Mouse (Mus musculus): ENCODE measurements at regions not wholly inside any gene's neighbourhood (a gene's known extent, or its start where the extent isn't known, plus 50 kb on each side); places are given as distances from the start of the nearest gene placed in this dataset.

DNA sequence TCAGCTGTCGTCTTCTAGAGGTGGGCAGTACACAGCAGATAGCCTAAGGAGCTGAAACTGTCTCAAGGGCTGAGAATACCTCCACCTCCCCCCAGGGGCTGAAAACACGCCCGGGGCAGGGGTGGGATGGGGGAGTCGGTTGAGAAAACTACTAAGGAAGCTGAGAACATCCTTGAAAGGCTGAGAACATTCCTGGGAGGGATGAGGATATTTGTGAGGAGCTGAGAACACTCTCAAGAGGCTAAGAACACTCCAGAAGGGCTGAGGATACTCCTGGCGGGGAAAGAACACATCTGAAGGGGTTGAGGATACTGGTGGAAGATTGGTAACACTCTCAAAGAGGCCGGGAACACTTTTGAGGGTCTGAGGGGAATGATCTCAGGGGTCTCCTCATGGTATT, 81.3 kb upstream of the Gm9887 start:
- no peak for DNase-seq (ENCODE audit: low read depth, low spot score)

DNA sequence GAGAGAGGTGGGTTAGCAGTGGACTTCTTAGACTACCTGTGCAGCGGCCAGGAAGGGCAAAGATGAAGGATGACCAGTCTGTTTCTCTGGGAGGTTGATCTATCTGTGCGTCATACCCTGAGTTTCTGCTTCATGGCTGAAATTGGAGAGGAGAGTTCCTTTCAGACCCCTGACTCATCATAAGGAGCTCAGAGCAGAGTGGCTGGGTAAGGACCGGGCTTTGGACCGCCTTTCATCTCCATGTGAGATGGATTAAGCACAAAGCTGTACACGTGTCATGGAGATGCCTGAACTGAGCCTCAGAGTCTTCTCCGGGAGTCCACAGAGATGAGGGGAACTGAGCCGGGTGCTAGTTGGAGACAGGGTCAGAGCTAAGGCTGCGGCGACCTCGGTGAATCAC, 80.7 kb upstream of the Gm9887 start:
- DNase-seq (ENCODE audit: low read depth, low spot score): no peak

DNA sequence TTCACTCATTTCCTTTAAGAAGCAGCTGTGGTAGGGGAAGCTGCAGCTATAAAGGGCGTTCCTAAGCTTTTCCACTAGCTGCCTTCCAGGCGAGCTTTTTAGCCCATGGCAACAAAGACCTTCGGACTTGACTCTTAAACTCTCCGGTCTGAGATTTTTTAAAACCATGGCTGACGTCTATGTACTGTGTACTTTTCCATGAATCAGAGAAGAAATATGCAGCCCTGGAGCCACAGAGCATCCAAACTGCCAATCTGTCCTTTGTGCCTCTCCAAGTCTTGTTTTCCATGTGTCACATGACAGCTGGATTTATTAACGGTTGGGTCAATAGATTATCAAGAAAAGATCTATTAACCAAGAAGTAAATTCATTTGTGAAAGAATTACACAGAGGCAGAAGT, 78.9 kb upstream of the Gm9887 start:
- no peak for DNase-seq (ENCODE audit: low read depth, low spot score)

DNA sequence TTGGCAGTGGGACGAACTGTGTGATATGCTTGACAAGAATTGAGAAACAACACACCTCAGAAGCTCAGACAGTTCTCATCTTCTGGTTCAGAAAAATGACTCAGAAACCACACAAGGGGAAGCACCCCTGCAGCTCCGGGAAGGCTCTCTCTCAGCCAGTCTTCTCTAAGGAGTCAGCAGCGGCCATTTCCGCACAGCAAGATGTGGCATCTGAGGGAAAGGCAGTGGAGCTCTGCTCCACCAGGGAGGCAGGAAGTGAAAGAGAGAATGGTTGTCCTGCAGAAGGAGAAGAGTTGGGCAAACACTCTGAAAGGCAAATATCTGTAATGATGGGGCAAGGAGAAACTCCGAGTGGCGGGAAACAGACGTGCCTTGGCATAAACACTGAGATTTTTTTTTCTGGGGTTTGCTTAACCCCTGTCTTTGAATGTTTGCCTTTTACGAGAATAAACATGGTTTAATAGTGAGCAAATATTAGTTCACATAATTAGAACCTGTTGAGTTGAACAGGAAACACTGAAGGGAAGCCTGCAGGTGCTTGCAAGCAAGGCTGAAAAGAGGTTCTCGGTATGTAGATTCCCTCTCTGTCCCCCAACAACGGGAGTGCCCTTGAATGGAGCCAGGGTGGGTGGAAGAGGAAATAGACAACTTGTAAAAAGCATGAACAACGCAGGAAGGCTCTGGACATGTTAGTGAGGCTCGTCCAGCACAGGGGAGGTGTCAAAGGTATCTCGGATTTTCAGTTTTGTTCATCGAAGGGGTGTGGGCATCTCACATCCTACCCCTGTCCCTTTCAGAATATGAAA, 75.9 kb upstream of the Gm9887 start:
- peak; percentile 88 for DNase-seq (ENCODE audit: low read depth, low spot score)

DNA sequence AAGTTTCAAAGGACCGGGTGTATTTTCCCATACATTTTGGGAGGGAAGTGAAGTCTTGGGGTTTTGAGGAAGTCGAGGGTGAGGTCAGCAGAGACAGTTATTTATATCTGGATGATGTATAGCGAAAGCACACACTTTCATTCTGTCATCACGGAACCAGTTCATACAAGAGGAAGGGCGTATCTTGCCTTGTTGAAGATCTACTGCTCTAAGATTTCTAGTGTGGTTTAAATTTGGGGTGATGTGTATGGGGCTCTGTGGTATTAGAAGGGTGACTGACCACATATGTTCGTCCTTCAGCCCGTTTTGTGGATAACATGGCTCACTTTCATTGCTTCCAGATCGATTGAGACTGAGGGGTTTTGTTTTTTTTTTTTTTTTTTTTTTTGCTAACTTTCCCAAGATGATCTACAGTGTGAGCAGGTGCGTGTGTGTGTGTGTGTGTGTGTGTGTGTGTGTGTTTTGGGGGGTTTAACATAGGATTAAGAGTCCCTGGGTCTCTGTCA, 75.1 kb upstream of the Gm9887 start:
- DNase-seq (ENCODE audit: low read depth, low spot score): peak; percentile 79

DNA sequence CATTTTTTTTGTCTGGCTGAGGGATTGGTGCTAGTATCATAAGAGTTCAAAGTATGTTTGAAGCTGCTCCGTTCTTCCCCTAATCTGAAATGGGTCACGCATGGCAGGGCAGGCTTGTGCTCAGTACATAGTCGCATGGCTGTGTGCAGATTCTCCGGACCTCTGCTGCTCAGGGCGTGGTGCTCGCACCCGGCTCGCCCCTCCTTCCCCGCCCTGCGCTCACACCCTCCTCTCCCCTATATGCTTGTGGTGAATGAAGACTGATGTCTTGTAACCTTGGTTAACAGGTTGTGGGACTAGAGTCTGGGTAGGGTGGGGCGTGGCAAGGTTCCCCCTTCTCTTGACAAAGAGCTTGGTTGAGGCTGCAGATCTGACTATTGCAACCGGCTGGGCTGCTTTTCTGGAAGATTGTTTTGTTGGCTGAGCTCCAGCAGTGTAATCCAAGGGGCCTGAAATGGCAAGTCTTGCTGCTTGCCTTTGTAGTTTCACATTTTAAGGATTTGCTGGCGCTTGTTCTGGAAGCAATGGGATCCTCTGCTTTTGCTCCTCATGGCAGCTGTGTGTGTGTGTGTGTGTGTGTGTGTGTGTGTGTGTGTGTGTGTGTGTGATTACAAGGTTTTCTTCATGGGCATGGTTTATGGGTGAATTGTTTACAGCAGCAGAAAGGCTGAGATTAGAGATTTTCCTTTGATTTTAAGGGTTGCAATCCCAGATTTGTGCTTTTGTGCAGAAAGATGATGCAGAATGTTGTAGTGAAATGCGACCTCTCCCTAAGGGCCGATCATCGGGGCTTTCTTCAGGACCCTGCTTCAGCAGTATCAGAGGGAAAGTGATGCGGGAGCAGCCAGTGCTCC, 74.4 kb upstream of the Gm9887 start:
- DNase-seq (ENCODE audit: low read depth, low spot score): peak; percentile 90

DNA sequence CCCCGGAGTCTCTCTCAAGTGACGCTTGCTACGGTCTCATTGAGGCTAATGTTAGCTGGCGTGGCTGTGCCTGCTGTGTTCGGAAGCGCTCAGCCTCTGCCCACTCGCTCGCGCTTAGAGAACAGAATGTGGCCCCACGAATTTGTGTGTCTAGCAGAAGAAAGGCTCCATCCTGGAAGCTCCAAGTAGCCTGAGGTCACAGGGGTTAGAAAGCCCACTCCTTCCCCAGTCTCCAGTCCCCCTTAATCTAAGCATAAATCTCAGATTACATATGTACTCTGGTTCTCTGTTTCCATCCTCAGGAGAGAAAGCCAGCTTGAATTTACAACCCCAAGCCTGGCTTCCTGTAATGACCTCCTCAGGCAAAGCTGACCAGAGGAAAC, 73.8 kb upstream of the Gm9887 start:
- DNase-seq (ENCODE audit: low read depth, low spot score): no peak

DNA sequence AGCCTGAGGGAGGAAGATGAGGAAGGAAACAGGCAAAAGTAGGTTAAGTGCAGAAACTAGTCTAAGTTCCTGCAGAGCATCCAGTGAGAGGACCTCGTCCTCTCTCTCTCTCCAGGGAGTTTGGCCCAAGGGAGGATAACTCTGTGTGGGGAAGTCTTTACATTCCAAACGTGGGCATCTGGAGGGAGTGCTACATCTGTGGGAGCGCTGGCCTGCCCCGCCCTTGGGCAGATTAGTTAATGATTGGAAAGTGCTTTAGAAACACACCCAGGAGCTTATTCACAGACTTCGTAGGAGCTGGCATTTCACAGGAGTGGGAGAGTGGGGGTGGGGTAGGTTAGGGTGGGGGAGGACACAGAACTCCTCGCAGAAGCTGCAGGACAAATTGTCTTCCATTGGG, 70.1 kb upstream of the Gm9887 start:
- DNase-seq (ENCODE audit: low read depth, low spot score): no peak

DNA sequence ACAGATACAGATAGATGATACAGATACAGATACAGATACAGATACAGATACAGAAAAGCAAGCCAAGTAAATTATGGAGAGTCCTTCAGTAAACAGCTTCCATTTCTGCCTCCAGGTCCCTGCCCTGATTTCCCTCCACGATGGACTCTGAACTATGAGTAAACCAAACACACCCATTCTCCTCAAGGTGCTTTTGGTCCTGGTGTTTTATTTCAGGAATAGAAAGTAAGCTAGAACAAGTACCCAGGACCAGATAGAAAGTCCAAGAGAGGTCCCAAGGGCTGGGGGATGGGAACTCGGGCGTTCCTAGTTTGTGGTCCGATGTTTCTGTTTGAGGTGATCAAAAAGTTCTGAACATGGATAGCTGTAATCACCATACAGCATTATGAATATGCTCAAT, 69.5 kb upstream of the Gm9887 start:
- DNase-seq (ENCODE audit: low read depth, low spot score): no peak

DNA sequence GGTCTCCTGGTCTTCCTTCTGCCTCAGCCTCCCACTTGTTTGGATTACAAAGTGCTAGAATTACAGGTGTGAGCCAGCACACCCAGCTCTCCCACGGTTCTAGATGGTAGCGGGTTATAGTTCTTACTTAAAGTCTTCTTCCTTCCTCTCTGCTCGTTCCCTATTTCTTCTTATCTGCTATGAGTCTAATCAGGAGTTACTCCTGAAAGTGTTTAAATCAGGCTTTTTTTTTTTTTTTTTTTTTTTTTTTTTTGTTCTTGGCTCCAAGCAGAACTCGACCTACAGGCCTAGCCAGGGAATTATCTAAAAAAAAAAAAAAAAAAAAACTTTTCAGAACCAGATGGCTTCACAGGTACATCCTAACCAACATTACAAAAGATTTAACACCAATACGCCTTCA, 66.0 kb upstream of the Gm9887 start:
- no peak for DNase-seq (ENCODE audit: low read depth, low spot score)

DNA sequence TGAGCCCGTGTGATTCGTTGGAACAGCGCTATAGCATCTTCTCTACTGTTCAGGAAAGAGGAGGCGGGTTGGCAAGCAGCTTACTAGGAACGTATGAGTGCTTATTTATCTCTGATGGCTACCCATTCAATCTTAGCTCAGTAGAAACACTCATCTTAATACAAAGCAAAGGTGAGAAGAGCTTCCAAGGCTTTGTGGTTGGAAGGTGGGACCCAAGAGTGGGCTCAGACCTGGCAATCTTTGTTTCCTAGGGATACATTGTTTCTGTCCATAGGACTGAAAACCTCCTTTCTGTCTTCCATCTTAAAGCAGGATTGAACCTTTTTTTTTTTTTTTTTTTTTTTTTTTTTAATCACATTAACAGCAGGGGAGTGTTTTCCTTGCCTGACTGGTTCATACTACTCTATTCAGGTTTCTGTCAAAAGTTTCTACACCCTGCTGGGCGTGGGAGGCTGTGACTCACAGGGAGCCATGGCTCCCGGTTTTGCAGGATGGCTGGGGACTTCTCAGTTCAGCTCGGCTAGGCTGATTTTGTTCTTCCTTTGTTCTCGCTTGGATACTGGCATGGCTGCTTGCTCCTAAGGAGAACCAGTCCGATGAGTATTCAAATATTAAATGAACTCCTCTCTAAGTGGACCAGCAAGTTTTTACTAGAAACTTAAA, 64.7 kb upstream of the Gm9887 start:
- DNase-seq (ENCODE audit: low read depth, low spot score): no peak

DNA sequence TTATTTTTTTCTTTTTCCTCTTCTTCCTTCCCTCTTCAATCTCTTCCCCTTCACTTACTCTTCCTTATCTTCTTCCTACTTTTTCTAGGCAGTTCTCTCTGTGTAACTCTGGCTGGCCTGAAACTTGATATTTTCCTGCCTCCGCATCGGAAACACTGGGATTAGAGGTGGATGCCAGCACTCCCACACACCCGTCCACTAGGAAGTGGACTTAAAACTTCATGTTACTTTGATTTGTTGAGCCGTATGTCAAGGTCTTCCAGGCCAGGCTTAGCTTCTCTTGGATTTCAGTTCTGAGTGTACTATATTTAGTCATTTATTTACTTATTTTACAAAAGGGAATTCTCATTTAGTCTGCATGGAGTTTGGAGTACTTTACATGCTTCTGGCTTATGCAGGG, 62.1 kb upstream of the Gm9887 start:
- no peak for DNase-seq (ENCODE audit: low read depth, low spot score)

DNA sequence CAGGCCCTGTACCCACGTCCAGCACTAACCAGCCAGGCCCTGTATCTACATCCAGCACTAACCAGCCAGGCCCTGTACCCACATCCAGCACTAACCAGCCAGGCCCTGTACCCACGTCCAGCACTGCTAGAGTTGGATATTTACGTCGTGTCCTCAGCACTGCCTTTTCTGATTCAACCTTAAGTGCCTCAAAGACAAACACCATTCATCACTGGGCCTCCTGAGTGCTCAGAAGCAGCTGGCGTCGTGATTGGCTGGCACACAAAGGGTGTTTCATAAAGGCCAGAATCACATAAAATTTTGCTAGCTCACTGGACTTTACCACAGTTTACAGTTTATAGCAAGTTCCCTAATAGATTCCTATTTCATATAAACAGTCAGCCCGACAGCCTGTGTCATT, 59.8 kb upstream of the Gm9887 start:
- DNase-seq (ENCODE audit: low read depth, low spot score): no peak

DNA sequence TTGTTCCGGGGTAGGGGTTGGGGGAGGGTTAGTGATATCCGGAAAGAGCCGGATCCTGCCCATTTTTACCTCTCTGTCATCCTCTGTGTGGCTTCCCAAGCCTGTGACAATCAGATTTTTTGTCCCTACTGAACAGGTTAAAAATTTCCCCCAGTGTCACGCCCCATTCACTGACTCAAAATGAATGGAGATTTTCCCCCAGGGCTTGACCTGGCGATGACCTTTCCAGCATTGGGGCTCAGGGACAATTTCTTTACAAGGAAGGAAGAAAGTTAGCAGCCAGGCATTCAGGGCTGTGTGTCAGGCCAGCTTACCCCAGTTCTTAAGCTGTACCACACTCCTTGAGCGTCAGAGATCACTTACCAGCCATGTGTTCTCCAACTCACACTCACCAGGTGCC, 55.9 kb upstream of the Gm9887 start:
- DNase-seq (ENCODE audit: low read depth, low spot score): no peak

DNA sequence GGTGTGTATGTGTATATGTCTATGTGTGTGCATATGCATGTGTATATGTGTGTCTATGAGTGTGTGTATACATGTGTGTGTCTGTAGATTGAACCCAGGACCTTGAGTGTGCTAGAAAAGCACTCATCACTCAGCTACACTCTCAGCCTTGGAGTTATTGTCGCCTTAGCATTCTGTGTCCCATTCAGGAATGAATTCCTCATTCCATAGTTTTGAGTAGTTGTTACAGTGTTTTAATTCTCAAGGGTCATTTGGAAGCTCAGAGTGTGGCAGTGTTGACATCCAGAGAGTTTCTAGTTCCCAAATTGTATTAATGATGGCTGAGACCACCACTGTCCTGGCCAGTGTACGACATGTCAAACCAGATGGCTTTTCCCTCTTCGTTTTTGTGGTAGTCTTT, 53.4 kb upstream of the Gm9887 start:
- no peak for DNase-seq (ENCODE audit: low read depth, low spot score)

DNA sequence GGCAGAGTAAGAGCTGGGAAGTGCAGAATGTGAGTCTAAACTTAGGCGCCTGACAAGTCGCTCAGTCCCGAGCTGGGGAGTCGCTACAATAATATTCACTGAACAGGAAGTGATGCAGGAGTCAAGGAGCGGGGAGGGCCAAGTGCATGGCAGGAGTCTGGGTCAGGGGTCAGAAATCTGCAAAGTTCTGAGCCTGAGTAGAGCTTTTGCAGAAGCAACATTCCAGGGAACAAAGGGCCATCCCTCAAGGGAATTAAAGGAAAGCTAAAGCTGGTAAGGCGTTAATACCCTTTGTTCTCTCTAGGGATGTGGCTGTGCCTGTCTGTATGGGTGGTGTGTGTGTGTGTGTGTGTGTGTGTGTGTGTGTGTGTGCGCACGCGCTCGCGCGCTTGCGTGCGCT, 52.7 kb upstream of the Gm9887 start:
- no peak for DNase-seq (ENCODE audit: low read depth, low spot score)
